Mouse (Mus musculus): ENCODE results near the gene Tmem126a. TPM values are rescaled to one million over a fixed set of nuclear protein-coding genes. Genes with fewer than 3 reads are reported as not detected.

Gene Tmem126a
- polyA plus RNA-seq (2014; fragmentation: Nextera tagmentation; extraction: Ambion mirVana): 93.6 and 96.2 TPM in 2 replicates

DNA sequence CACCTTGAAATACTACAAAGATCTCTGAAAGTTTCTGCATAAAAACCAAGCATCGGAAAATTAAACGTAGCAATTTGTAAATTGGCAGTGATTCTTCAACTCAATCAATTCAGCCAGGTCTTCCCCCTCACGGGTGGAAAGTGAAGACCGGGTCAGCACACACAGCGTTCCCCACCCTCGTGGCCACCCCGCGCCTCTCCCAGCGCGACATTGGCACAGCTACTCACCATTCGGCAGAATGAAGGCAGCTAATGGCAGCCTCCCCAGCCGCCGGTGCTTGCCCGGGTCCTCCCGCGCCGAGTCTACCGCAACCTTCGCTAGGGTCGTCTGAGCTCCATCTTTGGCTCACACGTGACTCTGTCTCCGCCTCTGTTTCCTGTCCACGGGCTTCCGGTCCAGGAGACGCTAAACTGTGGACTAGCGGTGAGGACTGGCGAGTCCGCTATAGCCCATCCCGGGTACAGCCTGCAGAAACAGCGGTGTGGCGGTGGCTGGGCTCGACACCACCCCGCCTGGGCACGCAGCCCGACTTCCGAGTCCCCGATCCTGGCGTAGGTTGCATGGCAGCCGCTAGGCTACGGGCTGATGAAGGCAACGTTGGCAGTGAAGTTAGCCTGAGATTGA, at the start of gene Tmem126a:
Tmem126a (minus strand) TSS at position 385 of the 624 bp plus-strand sequence.
- Histone ChIP-seq H3K4me3 (ENCODE audit: low read depth, low read length) (peak within 1 kb of the TSS; percentile 78), H3K4me2 (peak within 1 kb of the TSS; percentile 88), H3K27me3 (replicated peaks; ENCODE audit: control insufficient read depth, insufficient read depth, low read length) (no peaks in the 10 kb centered on the region), H3K4me1 (replicated peaks; ENCODE audit: control insufficient read depth, insufficient read depth, low read length) (peaks cover 7% of the 10 kb centered on the region), H3K36me3 (ENCODE audit: control insufficient read depth, insufficient read depth, low read length) (peaks cover 2% of the 10 kb centered on the region; the same call in 1 of the 2 replicates), H3K9me3 (ENCODE audit: control insufficient read depth, low read length) (no peaks in the 10 kb centered on the region), H3K27ac (ENCODE audit: low read depth, low read length) (peak within 1 kb of the TSS; percentile 88), H3K9ac (ENCODE audit: low read depth, low read length) (peak within 1 kb of the TSS; percentile 79)
- DNase-seq (ENCODE audit: low spot score) (peak; percentile 81), ATAC-seq (replicated peaks; ENCODE audit: low FRiP score) (peak; percentile 94)
- under 1% methylated on average over 41 of the region's 41 CpGs for WGBS

DNA sequence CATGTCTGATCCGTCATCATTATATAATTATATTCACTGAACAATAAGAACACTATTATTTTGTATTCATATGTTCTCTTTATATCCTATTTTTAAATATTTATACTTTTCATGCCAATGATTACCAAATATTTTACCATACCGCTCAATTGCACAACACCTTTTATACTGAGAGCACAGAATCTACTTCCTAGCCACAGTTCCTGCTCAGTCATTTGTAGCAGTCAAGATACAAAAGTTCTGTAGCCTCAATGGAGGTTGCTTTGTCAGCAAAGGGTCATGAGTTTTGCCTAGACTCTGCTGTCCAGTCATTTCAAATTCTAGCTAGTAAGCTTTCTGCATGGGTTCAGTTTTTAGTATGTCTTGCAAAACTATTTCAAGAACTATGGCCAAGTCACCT, 25.6 kb upstream of the Tmem126a start:
- H3K9ac ChIP-seq (ENCODE audit: low read depth, low read length): no peak overlapping the region
- no peak overlapping the region for H3K4me3 ChIP-seq (ENCODE audit: low read depth, low read length)
- H3K4me2 ChIP-seq: no peak overlapping the region
- H3K27me3 ChIP-seq (replicated peaks; ENCODE audit: control insufficient read depth, insufficient read depth, low read length): no peaks in the 10 kb centered on the region
- no peak for ATAC-seq (replicated peaks; ENCODE audit: low FRiP score)
- no peaks in the 10 kb centered on the region for H3K36me3 ChIP-seq (ENCODE audit: control insufficient read depth, insufficient read depth, low read length)
- no peak for DNase-seq (ENCODE audit: low spot score)
- no peaks in the 10 kb centered on the region for H3K9me3 ChIP-seq (ENCODE audit: control insufficient read depth, low read length)
- no peak overlapping the region for H3K27ac ChIP-seq (ENCODE audit: low read depth, low read length)
- WGBS: 89% methylated on average over 2 of the region's 2 CpGs
- no peaks in the 10 kb centered on the region for H3K4me1 ChIP-seq (replicated peaks; ENCODE audit: control insufficient read depth, insufficient read depth, low read length)

DNA sequence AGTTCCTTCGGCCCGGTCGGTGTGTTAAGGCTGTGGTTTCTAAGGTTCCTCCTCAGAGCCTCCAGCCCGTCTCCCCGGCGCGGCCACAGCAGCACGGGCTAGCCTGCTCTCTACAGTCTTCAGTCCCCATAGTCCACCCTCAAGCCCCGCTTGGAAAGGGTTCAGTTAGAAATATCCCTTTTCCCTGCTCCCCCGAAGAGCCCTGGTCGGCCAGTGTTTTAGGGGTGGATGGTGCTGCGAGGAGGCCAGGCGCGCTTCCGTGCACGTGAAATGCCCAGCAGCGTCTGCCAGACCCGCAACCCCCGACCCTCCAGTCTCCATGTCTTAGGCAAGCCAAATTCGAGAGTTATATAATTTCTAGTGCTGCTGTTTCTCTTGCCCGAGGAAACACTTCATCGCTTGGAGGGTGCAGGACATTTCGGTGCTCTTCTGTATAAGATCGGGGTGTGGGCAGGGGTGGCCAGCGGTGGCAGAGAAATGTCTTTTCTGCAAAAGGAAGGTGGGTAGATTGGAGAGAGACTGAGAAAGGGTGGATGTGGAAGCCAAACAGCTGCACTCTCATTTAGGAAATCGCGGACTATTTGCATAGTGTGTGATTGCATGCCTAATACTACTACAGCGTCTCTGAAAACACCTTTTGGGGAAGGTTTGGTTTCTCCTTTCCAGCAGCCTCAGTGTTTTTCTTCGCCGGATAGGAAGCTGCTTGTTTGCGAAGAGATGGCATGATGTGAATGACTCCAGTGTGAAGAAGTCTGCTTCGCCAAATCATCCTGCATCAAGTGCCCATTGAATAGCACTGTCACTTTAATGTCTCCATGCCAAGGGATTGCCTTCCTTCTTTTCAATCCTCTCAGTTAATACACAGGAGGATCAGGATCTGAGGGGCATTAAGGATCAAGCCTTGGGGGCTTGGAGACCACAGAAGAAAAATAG, 19.6 kb upstream of the Tmem126a start, which contains the start of gene Dlg2:
Dlg2 (plus strand) TSS at position 360 of the 933 bp plus-strand sequence.
- peak within 1 kb of the TSS; percentile 98 for H3K4me2 ChIP-seq
- peak within 1 kb of the TSS; percentile 75 for H3K9ac ChIP-seq (ENCODE audit: low read depth, low read length)
- no peaks in the 10 kb centered on the region for H3K27me3 ChIP-seq (replicated peaks; ENCODE audit: control insufficient read depth, insufficient read depth, low read length)
- H3K36me3 ChIP-seq (ENCODE audit: control insufficient read depth, insufficient read depth, low read length): no peaks in the 10 kb centered on the region
- no peaks in the 10 kb centered on the region for H3K9me3 ChIP-seq (ENCODE audit: control insufficient read depth, low read length)
- peak within 1 kb of the TSS; percentile 9; the same call in 1 of the 2 replicates for H3K27ac ChIP-seq (ENCODE audit: low read depth, low read length)
- peaks cover 7% of the 10 kb centered on the region for H3K4me1 ChIP-seq (replicated peaks; ENCODE audit: control insufficient read depth, insufficient read depth, low read length)
- ATAC-seq (replicated peaks; ENCODE audit: low FRiP score) (no peak; the same call in 1 of the 2 replicates), DNase-seq (ENCODE audit: low spot score) (no peak)
- peak within 1 kb of the TSS; percentile 65 for H3K4me3 ChIP-seq (ENCODE audit: low read depth, low read length)
- WGBS: 2% methylated on average over 32 of the region's 32 CpGs

DNA sequence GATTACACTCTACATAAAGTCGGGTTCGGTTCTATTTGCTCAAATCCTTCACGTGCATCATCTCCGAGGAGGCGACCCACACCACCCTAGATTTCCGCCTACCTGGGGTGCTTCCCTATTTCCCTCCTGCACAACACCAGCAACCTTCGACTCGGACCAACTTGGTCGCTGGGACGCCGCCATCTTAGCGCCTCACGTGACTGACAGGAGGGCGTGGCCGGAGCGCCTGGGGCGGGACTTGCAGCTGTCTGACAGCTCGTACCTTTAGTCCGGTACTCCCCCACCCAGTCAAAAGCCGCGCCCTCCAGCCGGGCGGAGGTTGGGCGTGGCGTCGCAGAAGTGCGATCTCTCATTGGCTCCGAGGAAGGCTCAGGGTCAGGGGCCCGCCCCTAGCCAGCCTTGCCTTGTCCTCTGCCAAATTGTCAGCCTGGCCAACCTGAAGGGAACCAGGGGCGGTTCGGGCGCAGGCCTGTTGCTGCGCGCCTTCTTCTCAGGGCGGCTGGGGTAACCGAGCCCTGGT, 18.8 kb upstream of the Tmem126a start, which contains the start of gene Tmem126b:
Tmem126b (minus strand) TSS at position 209 of the 520 bp plus-strand sequence.
- H3K27me3 ChIP-seq (replicated peaks; ENCODE audit: control insufficient read depth, insufficient read depth, low read length): no peaks in the 10 kb centered on the region
- peak within 1 kb of the TSS; percentile 65 for H3K4me3 ChIP-seq (ENCODE audit: low read depth, low read length)
- no peaks in the 10 kb centered on the region for H3K36me3 ChIP-seq (ENCODE audit: control insufficient read depth, insufficient read depth, low read length)
- ATAC-seq (replicated peaks; ENCODE audit: low FRiP score): peak; percentile 100
- peak within 1 kb of the TSS; percentile 75 for H3K9ac ChIP-seq (ENCODE audit: low read depth, low read length)
- WGBS: under 1% methylated on average over 36 of the region's 36 CpGs
- H3K27ac ChIP-seq (ENCODE audit: low read depth, low read length): peak within 1 kb of the TSS; percentile 9; the same call in 1 of the 2 replicates
- H3K4me1 ChIP-seq (replicated peaks; ENCODE audit: control insufficient read depth, insufficient read depth, low read length): peaks cover 7% of the 10 kb centered on the region
- no peaks in the 10 kb centered on the region for H3K9me3 ChIP-seq (ENCODE audit: control insufficient read depth, low read length)
- peak within 1 kb of the TSS; percentile 98 for H3K4me2 ChIP-seq
- peak; percentile 97 for DNase-seq (ENCODE audit: low spot score)

DNA sequence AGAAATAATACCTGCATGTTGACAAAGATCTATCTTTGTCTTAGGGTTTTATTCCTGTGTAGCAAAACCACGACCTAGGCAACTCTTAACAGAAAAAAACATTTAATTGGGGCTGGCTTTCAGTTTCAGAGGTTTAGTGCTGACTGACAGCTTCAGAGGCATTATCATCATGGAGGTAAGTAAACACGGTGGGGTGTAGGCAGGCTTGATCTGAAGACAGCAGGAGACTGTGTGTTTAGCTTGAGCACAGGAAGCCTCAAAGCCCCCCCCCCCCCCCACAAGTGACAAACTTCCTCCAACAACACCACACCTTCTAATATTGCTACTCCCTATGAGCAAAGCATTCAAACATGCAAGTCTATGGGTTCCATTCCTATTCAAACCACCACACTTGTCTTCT, 16.5 kb upstream of the Tmem126a start:
- DNase-seq (ENCODE audit: low spot score) (no peak), ATAC-seq (replicated peaks; ENCODE audit: low FRiP score) (no peak)
- Histone ChIP-seq H3K9ac (ENCODE audit: low read depth, low read length) (no peak overlapping the region), H3K36me3 (ENCODE audit: control insufficient read depth, insufficient read depth, low read length) (no peaks in the 10 kb centered on the region; the same call in 1 of the 2 replicates), H3K27ac (ENCODE audit: low read depth, low read length) (no peak overlapping the region), H3K9me3 (ENCODE audit: control insufficient read depth, low read length) (no peaks in the 10 kb centered on the region), H3K27me3 (replicated peaks; ENCODE audit: control insufficient read depth, insufficient read depth, low read length) (no peaks in the 10 kb centered on the region), H3K4me2 (no peak overlapping the region), H3K4me3 (ENCODE audit: low read depth, low read length) (no peak overlapping the region), H3K4me1 (replicated peaks; ENCODE audit: control insufficient read depth, insufficient read depth, low read length) (peaks cover 7% of the 10 kb centered on the region)
- 48% methylated on average over 2 of the region's 2 CpGs for WGBS

DNA sequence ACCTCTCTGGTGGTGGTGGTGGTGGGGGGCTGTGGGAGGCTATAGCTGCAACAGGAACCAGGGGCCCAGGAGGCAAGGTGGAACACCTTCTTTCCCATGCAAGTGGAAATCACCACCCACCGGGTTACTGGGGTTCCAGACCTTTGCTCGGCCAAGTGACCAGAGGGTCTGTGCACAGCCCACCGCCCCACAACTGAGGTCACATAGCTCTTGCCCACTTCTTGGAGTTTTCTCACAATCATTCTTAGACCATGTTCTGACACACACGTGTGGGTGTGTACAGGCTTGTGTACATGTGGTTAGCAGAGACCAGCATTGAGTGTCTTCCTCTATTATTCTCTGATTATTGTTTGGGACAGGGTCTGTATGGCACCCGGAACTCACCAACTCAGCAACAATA, 4.4 kb upstream of the Tmem126a start:
- WGBS: 90% methylated on average over 5 of the region's 5 CpGs
- H3K27me3 ChIP-seq (replicated peaks; ENCODE audit: control insufficient read depth, insufficient read depth, low read length): no peaks in the 10 kb centered on the region
- H3K4me3 ChIP-seq (ENCODE audit: low read depth, low read length): no peak overlapping the region
- H3K27ac ChIP-seq (ENCODE audit: low read depth, low read length): no peak overlapping the region
- no peaks in the 10 kb centered on the region for H3K36me3 ChIP-seq (ENCODE audit: control insufficient read depth, insufficient read depth, low read length)
- no peak overlapping the region for H3K9ac ChIP-seq (ENCODE audit: low read depth, low read length)
- ATAC-seq (replicated peaks; ENCODE audit: low FRiP score) (no peak), DNase-seq (ENCODE audit: low spot score) (no peak)
- H3K4me1 ChIP-seq (replicated peaks; ENCODE audit: control insufficient read depth, insufficient read depth, low read length): no peaks in the 10 kb centered on the region; the same call in 1 of the 2 replicates
- peak overlapping the region; percentile 47 for H3K4me2 ChIP-seq
- no peaks in the 10 kb centered on the region for H3K9me3 ChIP-seq (ENCODE audit: control insufficient read depth, low read length)

DNA sequence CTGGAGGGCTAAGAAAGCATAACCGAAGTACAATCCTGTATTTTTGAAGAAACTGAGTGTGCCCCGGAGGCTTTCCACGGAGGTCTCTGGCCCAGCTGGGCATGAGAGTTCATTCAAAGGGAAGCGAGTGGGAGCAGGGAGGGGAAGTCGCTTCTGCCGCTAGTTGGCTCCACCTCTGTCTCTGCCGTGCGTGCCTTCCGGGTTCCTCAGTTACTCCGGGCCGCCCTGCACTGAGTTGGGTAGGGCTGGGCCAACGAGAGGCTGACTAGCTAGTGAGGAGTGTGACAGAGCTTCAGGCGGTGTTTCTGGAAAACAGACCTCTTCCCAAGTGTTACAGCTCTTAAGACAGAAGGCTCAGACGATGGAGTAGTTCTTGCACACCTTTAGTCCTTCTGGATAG, 3.9 kb upstream of the Tmem126a start:
- Histone ChIP-seq H3K36me3 (ENCODE audit: control insufficient read depth, insufficient read depth, low read length) (no peaks in the 10 kb centered on the region), H3K9ac (ENCODE audit: low read depth, low read length) (0 out of 2 replicates have a peak overlapping the region, but pooled peaks have one; percentile 30), H3K4me1 (replicated peaks; ENCODE audit: control insufficient read depth, insufficient read depth, low read length) (peaks cover 4% of the 10 kb centered on the region), H3K9me3 (ENCODE audit: control insufficient read depth, low read length) (no peaks in the 10 kb centered on the region), H3K4me2 (peak overlapping the region; percentile 47), H3K4me3 (ENCODE audit: low read depth, low read length) (0 out of 2 replicates have a peak overlapping the region, but pooled peaks have one; percentile 2), H3K27ac (ENCODE audit: low read depth, low read length) (no peak overlapping the region), H3K27me3 (replicated peaks; ENCODE audit: control insufficient read depth, insufficient read depth, low read length) (no peaks in the 10 kb centered on the region)
- ATAC-seq (replicated peaks; ENCODE audit: low FRiP score) (peak; percentile 59), DNase-seq (ENCODE audit: low spot score) (peak; percentile 43)
- WGBS: 16% methylated on average over 14 of the region's 14 CpGs

DNA sequence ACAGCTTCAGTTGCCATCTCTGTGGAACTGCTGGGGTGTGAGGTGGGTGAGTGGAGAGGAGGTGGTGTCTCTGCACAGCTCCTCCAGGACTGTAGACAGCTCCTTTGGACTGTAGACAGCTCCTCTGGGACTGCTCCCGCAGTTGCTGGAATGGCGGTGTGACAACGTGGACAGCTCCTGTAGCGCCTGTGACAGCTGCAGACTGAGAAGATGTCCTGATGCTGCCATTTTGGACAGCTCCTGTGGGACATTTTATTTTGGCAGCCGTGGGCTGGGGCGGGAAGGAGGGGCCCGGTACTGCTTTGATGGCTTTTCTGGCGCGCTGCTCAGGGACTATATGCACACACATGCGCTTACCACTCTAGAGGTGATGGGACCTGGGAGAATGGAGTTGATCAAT, 3.3 kb upstream of the Tmem126a start:
- Histone ChIP-seq H3K4me1 (replicated peaks; ENCODE audit: control insufficient read depth, insufficient read depth, low read length) (peaks cover 7% of the 10 kb centered on the region), H3K27ac (ENCODE audit: low read depth, low read length) (no peak overlapping the region), H3K9ac (ENCODE audit: low read depth, low read length) (no peak overlapping the region), H3K36me3 (ENCODE audit: control insufficient read depth, insufficient read depth, low read length) (no peaks in the 10 kb centered on the region), H3K9me3 (ENCODE audit: control insufficient read depth, low read length) (no peaks in the 10 kb centered on the region), H3K4me3 (ENCODE audit: low read depth, low read length) (no peak overlapping the region), H3K4me2 (peak overlapping the region; percentile 47), H3K27me3 (replicated peaks; ENCODE audit: control insufficient read depth, insufficient read depth, low read length) (no peaks in the 10 kb centered on the region)
- 58% methylated on average over 10 of the region's 10 CpGs for WGBS
- DNase-seq (ENCODE audit: low spot score) (no peak), ATAC-seq (replicated peaks; ENCODE audit: low FRiP score) (no peak)

Measured in liver, embryonic 11.5 days (tissue).